Mouse (Mus musculus) lung, embryonic 14.5 days (tissue): ENCODE data around the gene Endou. TPM values are rescaled to one million over a fixed set of nuclear protein-coding genes. Genes with fewer than 3 reads are reported as not detected.

Source experiments
- ATAC-seq: fragments of 200-750 bp; cut with Nextera tagmentation; 2 replicates; pipeline ENCODE4 v1.8.0; 2017; ENCODE audit warnings: mild to moderate bottlenecking, moderate TSS enrichment, moderate library complexity; ENCODE audit not compliant: insufficient read depth
- DNase-seq: peaks from one replicate; pipeline ENCODE4 v3.0.0-alpha.2; 2015
- H3K27ac ChIP-seq: fragments of 300-500 bp; sonication (generic); 2 replicates; pipeline ENCODE4 v1.5.1; 2014; ENCODE audit warnings: low read depth, mild to moderate bottlenecking, moderate library complexity
- H3K27me3 ChIP-seq: fragments of 300-500 bp; sonication (generic); 2 replicates; pipeline ENCODE4 v1.6.1; 2014; ENCODE audit warnings: low read length, control low read depth; ENCODE audit not compliant: insufficient read depth
- H3K36me3 ChIP-seq: fragments of 300-500 bp; sonication (generic); 2 replicates; pipeline ENCODE4 v1.6.1; 2014; ENCODE audit warnings: control low read depth; ENCODE audit not compliant: insufficient read depth
- H3K4me1 ChIP-seq: fragments of 300-500 bp; sonication (generic); 2 replicates; pipeline ENCODE4 v1.6.1; 2014; ENCODE audit warnings: antibody characterized with exemption, control low read depth; ENCODE audit not compliant: insufficient read depth
- H3K4me2 ChIP-seq: fragments of 300-500 bp; sonication (generic); 2 replicates; pipeline ENCODE4 v1.6.1; 2014; ENCODE audit warnings: mild to moderate bottlenecking
- H3K4me3 ChIP-seq: fragments of 300-500 bp; sonication (generic); 2 replicates; pipeline ENCODE4 v1.5.1; 2014; ENCODE audit warnings: low read depth, low read length
- H3K9ac ChIP-seq: fragments of 300-500 bp; sonication (generic); 2 replicates; pipeline ENCODE4 v1.6.1; 2014
- H3K9me3 ChIP-seq: fragments of 300-500 bp; sonication (generic); 2 replicates; pipeline ENCODE4 v1.6.1; 2016; ENCODE audit warnings: low read depth, low read length, control low read depth
- CTCF ChIP-seq: IDR thresholded peaks from 2 replicates; pipeline ENCODE4 v1.5.1; 2016; ENCODE audit warnings: antibody characterized with exemption, low read depth
- WGBS: fragments of 180-500 bp; shearing (Covaris S2); extraction: QIAGEN DNeasy Blood & Tissue Kit; methylation state at CpG from one replicate; pipeline ENCODE4 v1.1.7; 2014; 5-methylcytosine and 5-hydroxymethylcytosine counted together
- polyA plus RNA-seq: library from polyadenylated mRNA; unstranded; fragments of >200 nt; fragmentation: Nextera tagmentation; extraction: Ambion mirVana; gene quantifications from 2 replicates; pipeline ENCODE4 v1.2.1, GENCODE M21; 2014

Gene Endou
- polyA plus RNA-seq, 1 experiment from 2014 or later: not detected

GRCm38 (mm10) chr15:97748964-97749363, 17.8 kb upstream of the Endou start:
- peaks cover 6% of the 10 kb centered on the region; the same call in 1 of the 2 replicates for H3K36me3 ChIP-seq
- H3K9ac ChIP-seq: no peak overlapping the region
- WGBS: 89% methylated on average over 4 of the region's 4 CpGs
- no peak overlapping the region for H3K4me2 ChIP-seq
- no peak for TF ChIP-seq CTCF
- no peak for ATAC-seq
- no peaks in the 10 kb centered on the region for H3K9me3 ChIP-seq
- H3K4me1 ChIP-seq: peaks cover 14% of the 10 kb centered on the region
- H3K4me3 ChIP-seq: no peak overlapping the region
- H3K27ac ChIP-seq: no peak overlapping the region
- no peak for DNase-seq
- no peaks in the 10 kb centered on the region for H3K27me3 ChIP-seq

- 51% methylated on average over 10 of the region's 10 CpGs for WGBS
- Histone ChIP-seq H3K9me3 (no peaks in the 10 kb centered on the region), H3K4me2 (no peak overlapping the region), H3K9ac (no peak overlapping the region), H3K4me3 (no peak overlapping the region), H3K4me1 (peaks cover 14% of the 10 kb centered on the region), H3K27ac (no peak overlapping the region), H3K27me3 (no peaks in the 10 kb centered on the region), H3K36me3 (peaks cover 6% of the 10 kb centered on the region; the same call in 1 of the 2 replicates)
- TF ChIP-seq CTCF: no peak
- ATAC-seq (no peak), DNase-seq (no peak)
These were observed 17.2 kb upstream of the Endou start for GRCm38 (mm10) chr15:97748309-97748708.

- no peak overlapping the region for H3K9ac ChIP-seq
- H3K36me3 ChIP-seq: peaks cover 6% of the 10 kb centered on the region; the same call in 1 of the 2 replicates
- H3K27me3 ChIP-seq: no peaks in the 10 kb centered on the region
- ATAC-seq (no peak), DNase-seq (no peak)
- no peak for TF ChIP-seq CTCF
- WGBS: 88% methylated on average over 4 of the region's 4 CpGs
- H3K9me3 ChIP-seq: no peaks in the 10 kb centered on the region
- H3K27ac ChIP-seq: no peak overlapping the region
- H3K4me3 ChIP-seq: no peak overlapping the region
- H3K4me1 ChIP-seq: peaks cover 14% of the 10 kb centered on the region
- H3K4me2 ChIP-seq: no peak overlapping the region
These were observed 16.3 kb upstream of the Endou start for GRCm38 (mm10) chr15:97747486-97747885.

GRCm38 (mm10) chr15:97746748-97747147, 15.6 kb upstream of the Endou start:
- DNase-seq: no peak
- 84% methylated on average over 24 of the region's 24 CpGs for WGBS
- Histone ChIP-seq H3K4me2 (no peak overlapping the region), H3K27me3 (no peaks in the 10 kb centered on the region), H3K36me3 (0 out of 2 replicates have a peak, but pooled peaks cover 6% of the 10 kb centered on the region), H3K9ac (no peak overlapping the region), H3K27ac (no peak overlapping the region), H3K4me1 (peaks cover 14% of the 10 kb centered on the region), H3K4me3 (no peak overlapping the region), H3K9me3 (no peaks in the 10 kb centered on the region)
- no peak for TF ChIP-seq CTCF
- no peak for ATAC-seq

GRCm38 (mm10) chr15:97746278-97746677, 15.1 kb upstream of the Endou start:
- H3K4me1 ChIP-seq: peaks cover 14% of the 10 kb centered on the region
- WGBS: 80% methylated on average over 10 of the region's 10 CpGs
- no peak overlapping the region for H3K9ac ChIP-seq
- no peaks in the 10 kb centered on the region for H3K9me3 ChIP-seq
- H3K4me3 ChIP-seq: no peak overlapping the region
- no peak for ATAC-seq
- H3K27me3 ChIP-seq: no peaks in the 10 kb centered on the region
- no peak for DNase-seq
- no peak overlapping the region for H3K4me2 ChIP-seq
- no peak overlapping the region for H3K27ac ChIP-seq
- no peak for TF ChIP-seq CTCF
- 0 out of 2 replicates have a peak, but pooled peaks cover 6% of the 10 kb centered on the region for H3K36me3 ChIP-seq

GRCm38 (mm10) chr15:97745331-97745730, 14.2 kb upstream of the Endou start:
- H3K9me3 ChIP-seq: no peaks in the 10 kb centered on the region
- no peak overlapping the region for H3K9ac ChIP-seq
- H3K4me3 ChIP-seq: no peak overlapping the region
- H3K4me2 ChIP-seq: no peak overlapping the region
- TF ChIP-seq CTCF: no peak
- H3K27ac ChIP-seq: peak overlapping the region; percentile 46; the same call in 1 of the 2 replicates
- H3K27me3 ChIP-seq: no peaks in the 10 kb centered on the region
- H3K36me3 ChIP-seq: 0 out of 2 replicates have a peak, but pooled peaks cover 6% of the 10 kb centered on the region
- DNase-seq (no peak), ATAC-seq (peak; percentile 18; the same call in 1 of the 2 replicates)
- 50% methylated on average over 10 of the region's 10 CpGs for WGBS
- H3K4me1 ChIP-seq: peaks cover 8% of the 10 kb centered on the region

- Histone ChIP-seq H3K9ac (no peak overlapping the region), H3K27ac (peak overlapping the region; percentile 46; the same call in 1 of the 2 replicates)
- WGBS: 49% methylated on average over 10 of the region's 10 CpGs
These were observed 13.8 kb upstream of the Endou start for GRCm38 (mm10) chr15:97744930-97745329.

More at GRCm38 (mm10) chr15:97744930-97745329, 13.8 kb upstream of the Endou start:
- H3K4me1 ChIP-seq: peaks cover 5% of the 10 kb centered on the region
- 0 out of 2 replicates have a peak, but pooled peaks cover 6% of the 10 kb centered on the region for H3K36me3 ChIP-seq
- no peaks in the 10 kb centered on the region for H3K9me3 ChIP-seq
- ATAC-seq (peak; percentile 48; the same call in 1 of the 2 replicates), DNase-seq (no peak)
- no peak overlapping the region for H3K4me3 ChIP-seq
- no peak overlapping the region for H3K4me2 ChIP-seq
- no peaks in the 10 kb centered on the region for H3K27me3 ChIP-seq
- TF ChIP-seq CTCF: no peak
